Comparison of ENCODE assay signal across 18 mouse cellular contexts in the genomic region with DNA sequence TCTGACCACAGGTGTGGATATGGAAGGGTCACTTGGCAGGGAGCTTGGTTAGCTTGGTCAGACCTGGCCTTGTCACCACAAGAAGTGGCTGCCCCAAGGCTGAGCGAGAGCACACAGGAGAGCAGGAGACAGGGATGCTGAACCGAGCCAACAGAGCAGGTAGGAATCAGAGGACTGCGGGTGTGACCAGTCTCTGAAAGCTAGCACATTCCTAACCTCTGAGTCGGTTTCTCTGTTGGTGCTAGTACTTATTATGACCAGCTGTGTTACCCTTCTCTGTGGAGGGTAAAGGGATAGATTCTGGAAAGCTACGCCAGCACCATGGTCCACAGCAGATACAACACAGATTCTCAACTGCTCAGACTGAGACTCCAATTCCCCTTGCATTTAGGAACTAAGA.
"Had no signal": no experiment of that assay in that cellular context is flagged by ENCODE, and none has a peak within 500 bp of the region (broad histone marks: within the 10 kb centered on the region; RNA-seq: fewer than 3 reads in every experiment).

No protein-coding gene starts in this region.

- DNase-seq: lung, adult 18-20 months; lung, embryonic 14.5 days; lung, postnatal 4 days; midbrain, embryonic 14.5 days; retina, postnatal 1 day; right cerebral cortex, adult 18-20 months; thymus, adult 2 months; thymus, postnatal 25 days; thymus, postnatal 4 days had no signal

- H3K27ac ChIP-seq: liver, embryonic 15.5 days; midbrain, embryonic 10.5 days; midbrain, embryonic 12.5 days; neural tube, embryonic 13.5 days; neural tube, embryonic 15.5 days; stomach, embryonic 15.5 days; stomach, postnatal 0 days had no signal

- H3K27me3 ChIP-seq: liver, embryonic 15.5 days; midbrain, embryonic 12.5 days; neural tube, embryonic 13.5 days; neural tube, embryonic 15.5 days; stomach, embryonic 15.5 days had no signal

- H3K9me3 ChIP-seq: liver, embryonic 15.5 days; midbrain, embryonic 10.5 days; midbrain, embryonic 12.5 days; neural tube, embryonic 13.5 days; neural tube, embryonic 15.5 days; stomach, embryonic 15.5 days had no signal

- ATAC-seq: midbrain, embryonic 16.5 days had no signal

- H3K4me3 ChIP-seq: liver, embryonic 15.5 days; midbrain, embryonic 10.5 days; midbrain, embryonic 12.5 days; myocyte; neural tube, embryonic 13.5 days; neural tube, embryonic 15.5 days; stomach, embryonic 15.5 days had no signal

- H3K9ac ChIP-seq: liver, embryonic 15.5 days; lung, embryonic 14.5 days; midbrain, embryonic 12.5 days; neural tube, embryonic 13.5 days; neural tube, embryonic 15.5 days; stomach, embryonic 15.5 days had no signal

- H3K4me2 ChIP-seq: liver, embryonic 15.5 days; lung, embryonic 14.5 days; midbrain, embryonic 12.5 days; neural tube, embryonic 13.5 days; neural tube, embryonic 15.5 days; stomach, embryonic 15.5 days had no signal

- H3K4me1 ChIP-seq: midbrain, embryonic 10.5 days; midbrain, embryonic 12.5 days; neural tube, embryonic 13.5 days; neural tube, embryonic 15.5 days; stomach, embryonic 15.5 days had no signal
